Mouse (Mus musculus): ENCODE results near the gene Lpp.

DNA sequence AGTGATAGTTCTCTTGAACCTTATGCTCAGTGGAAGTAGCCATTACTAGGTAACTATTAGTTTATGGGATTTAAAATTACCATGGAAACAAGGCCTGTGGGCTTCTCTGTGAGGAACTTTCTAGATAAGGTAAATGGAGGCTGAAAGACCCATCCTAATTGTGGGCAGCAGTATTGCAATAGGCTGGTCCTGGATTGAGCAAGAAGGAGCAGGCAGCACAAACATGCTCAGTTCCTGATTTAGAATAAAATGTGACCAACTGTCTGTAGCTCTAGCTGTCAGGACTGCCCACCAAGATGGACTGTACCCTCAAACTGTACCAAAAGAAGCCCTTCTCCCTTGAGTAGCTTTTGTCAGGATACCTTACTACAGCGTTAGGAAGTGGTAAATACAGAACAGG is 392.3 kb downstream of the Lpp start:
- TF ChIP-seq GATA1 (IDR thresholded peaks at IDR 0.05; ENCODE audit: borderline replicate concordance, low read length): no peak
- no peak for TF ChIP-seq CTCF (IDR thresholded peaks at IDR 0.05; ENCODE audit: low read depth, low read length)
- TF ChIP-seq TAL1 (conservative IDR thresholded peaks at IDR 0.05; ENCODE audit: low read depth, low read length): no peak
